Mouse (Mus musculus) urinary bladder, postnatal 10 days (tissue): ENCODE measurements around the gene Bloc1s3.
A peak's percentile ranks its signal among the peaks of the same experiment; 100 is the strongest.

Experiments
- DNase-seq: peaks from one replicate; pipeline ENCODE4 v3.0.0; 2022; ENCODE audit warnings: low spot score

The Bloc1s3 gene

GRCm38 (mm10) chr7:19508150-19508923 lies at the start of gene Bloc1s3, which contains the start of gene Trappc6a:
Gene Bloc1s3 (minus strand): TSS chr7:19508367.
Gene Trappc6a (plus strand): TSS chr7:19508395.
- DNase-seq = peak; percentile 65

DNA sequence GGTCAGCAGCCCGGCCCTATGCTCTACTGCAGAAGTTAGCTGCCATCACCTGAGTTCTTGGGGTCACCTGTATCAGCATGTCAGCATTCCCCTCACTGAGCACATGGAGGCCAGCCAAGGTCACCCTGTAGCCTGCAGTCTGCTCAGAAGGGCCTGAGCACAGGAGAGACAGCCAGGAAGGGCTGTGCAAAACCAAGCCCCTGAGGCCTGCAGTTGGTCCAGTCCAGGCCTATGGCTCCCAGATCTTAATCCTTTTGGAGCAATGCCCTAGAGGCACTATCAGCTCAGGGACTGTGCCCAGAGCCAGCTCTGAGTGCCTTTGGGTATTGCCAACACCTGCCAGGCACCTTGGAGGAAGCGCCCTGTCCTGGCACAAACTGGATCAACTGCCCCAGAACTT lies 48.9 kb upstream of the Bloc1s3 start:
- DNase-seq = no peak

GRCm38 (mm10) chr7:19554168-19554567 lies 46.0 kb upstream of the Bloc1s3 start:
- no peak for DNase-seq

DNA sequence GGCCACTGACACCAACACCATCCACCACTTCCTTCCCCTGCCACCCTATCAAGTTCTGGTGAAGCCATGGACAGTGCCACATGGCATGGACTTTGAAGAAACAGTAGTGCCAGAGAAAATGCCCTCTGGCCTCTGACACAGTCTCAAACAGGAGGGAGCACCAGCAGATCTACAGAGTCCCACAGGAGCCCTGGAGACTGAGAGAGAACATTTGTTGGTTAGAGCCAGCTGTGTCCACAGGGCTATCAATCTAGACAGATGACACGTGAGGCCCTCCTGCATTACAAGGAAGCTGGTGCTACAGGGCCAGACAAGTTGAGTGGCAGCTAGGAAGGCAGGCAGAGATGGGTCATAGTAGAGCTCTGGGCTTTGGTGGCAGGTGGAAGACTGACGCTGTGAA lies 44.3 kb upstream of the Bloc1s3 start:
- no peak for DNase-seq

GRCm38 (mm10) chr7:19551634-19552033 lies 43.5 kb upstream of the Bloc1s3 start:
- DNase-seq = no peak

- DNase-seq = no peak
Observed at GRCm38 (mm10) chr7:19549394-19549793, 41.2 kb upstream of the Bloc1s3 start.

GRCm38 (mm10) chr7:19547344-19547969 lies 39.3 kb upstream of the Bloc1s3 start:
- no peak for DNase-seq

DNA sequence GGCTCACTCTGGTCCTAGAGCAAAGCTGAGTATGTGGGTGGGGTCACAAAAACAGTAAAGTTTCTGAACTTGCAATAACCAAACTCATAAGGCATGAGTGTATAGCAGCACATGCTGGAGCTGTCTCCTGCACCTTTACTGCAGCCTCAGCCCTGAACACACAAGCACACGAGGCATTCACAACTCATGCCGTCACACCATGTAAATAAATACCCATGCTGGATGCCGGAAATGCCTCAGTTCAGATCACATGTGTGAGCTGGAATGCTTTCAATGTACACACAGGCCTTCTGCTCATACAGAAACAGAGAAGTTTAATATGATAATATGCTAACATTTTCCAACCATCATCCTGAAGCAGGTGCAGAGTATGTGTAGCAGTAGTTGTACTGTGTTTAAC lies 37.8 kb upstream of the Bloc1s3 start:
- DNase-seq = no peak

DNA sequence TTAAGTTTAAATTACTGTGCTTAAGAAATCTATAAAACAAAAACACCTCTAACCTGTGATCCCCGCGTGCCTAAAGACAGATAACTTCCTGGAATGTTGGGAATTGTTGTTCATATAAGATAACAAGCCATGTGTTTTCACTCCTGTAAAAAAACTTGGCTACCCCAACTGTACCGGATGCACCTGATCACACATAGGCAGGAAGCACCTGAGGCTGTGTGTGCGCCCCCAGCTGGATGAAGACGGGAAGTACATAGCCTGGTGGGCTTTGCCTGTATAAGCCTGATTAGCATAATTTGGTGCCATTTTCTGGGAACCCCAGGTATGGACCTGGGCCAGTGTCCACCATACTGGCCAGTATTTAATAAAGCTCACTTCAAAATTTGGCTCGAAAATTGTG lies 35.4 kb upstream of the Bloc1s3 start:
- no peak for DNase-seq

DNA sequence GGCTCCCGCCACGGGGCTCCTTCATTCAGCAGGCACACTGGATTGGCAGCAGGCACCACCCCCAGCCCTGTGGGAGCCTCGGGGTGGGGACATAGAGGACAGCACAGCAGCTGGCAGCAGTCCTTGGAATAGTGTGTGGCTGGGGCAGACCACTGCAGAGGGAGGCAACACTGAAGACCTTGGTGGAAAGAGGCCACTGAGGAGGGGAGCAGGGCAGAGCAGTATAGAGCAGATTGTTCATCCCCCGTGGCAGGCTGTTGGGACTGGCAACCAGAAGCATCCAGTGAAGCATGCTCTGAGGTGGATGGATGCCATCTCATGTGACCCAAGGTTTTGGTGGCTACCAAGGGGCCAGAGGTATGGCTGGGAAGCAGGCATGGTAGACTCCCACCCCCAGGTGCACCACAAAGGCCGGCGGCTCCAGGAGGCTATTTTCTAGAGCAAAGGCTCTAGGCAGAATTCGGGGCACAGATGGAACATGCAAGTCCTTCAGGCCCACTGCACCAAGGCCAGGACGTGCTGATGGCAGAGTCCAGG lies 34.1 kb upstream of the Bloc1s3 start:
- DNase-seq = no peak

DNA sequence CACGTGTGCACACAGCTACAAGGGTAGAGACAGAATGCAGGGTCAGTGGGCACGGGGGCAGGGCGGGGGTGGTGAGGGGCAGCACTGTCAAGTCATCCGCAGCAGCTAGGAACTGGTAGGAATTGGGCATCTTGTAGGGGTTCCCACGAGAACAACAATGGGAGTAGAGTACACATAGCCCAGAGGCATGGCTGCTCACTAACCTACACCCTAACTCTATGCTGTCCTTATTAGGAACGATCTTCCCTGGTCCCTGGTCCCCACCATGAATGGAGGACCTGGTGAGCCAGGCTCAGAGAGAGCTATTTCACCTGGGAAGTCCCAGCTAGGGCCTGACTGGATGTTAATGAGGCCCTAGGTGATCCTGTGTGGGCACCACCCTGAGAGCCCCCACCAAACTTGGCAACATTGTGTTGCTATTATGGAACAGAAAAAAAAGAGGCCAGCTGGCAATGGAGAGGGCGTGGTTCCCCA lies 33.6 kb upstream of the Bloc1s3 start:
- no peak for DNase-seq

- DNase-seq = no peak
Observed at GRCm38 (mm10) chr7:19540771-19541566, 32.8 kb upstream of the Bloc1s3 start.

DNA sequence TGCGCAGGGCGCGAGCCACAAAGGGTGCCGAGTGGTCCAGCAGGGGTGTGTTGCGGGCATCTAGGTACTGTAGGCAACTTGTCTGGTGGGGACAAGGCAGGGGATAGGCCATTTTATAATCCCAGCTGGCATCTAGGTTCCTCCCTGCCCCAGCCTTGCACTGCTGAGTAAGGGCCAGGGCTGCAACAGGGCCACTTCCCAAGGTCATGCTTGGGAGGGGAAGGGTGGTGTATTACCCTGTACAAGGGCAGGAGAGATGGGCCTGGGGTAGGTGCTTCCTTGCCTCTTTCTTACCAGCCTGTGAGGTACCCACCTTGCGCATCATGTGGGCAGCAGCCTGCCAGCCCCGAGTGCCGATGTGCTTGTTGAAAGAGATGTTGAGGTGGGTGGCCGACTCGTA lies 26.5 kb upstream of the Bloc1s3 start:
- DNase-seq = no peak

DNA sequence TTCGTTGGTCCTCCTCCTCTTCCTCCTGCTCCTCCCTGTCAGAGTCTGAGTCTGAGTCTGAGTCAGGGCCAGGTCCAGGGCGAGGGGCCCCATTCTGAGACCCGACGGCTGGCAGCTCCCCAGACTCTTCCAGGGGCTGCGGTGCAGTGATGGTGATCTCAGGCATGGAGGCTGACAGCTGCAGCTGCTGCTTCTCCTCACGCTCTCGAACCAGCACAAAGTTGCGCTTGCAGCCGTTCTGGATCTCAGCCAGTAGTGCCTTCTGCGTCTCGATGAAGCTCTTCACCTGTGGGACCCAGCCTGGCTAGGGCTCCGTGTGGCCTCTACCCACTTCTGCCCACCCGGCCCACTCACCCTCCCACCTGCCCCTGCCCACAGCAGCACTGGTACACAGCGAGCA lies 24.1 kb upstream of the Bloc1s3 start:
- DNase-seq = no peak

- DNase-seq = no peak
Observed at GRCm38 (mm10) chr7:19531077-19531476, 22.9 kb upstream of the Bloc1s3 start.

- DNase-seq = no peak
Observed at GRCm38 (mm10) chr7:19525105-19525481, 16.9 kb upstream of the Bloc1s3 start.

GRCm38 (mm10) chr7:19524420-19525104 lies 16.4 kb upstream of the Bloc1s3 start:
- no peak for DNase-seq

DNA sequence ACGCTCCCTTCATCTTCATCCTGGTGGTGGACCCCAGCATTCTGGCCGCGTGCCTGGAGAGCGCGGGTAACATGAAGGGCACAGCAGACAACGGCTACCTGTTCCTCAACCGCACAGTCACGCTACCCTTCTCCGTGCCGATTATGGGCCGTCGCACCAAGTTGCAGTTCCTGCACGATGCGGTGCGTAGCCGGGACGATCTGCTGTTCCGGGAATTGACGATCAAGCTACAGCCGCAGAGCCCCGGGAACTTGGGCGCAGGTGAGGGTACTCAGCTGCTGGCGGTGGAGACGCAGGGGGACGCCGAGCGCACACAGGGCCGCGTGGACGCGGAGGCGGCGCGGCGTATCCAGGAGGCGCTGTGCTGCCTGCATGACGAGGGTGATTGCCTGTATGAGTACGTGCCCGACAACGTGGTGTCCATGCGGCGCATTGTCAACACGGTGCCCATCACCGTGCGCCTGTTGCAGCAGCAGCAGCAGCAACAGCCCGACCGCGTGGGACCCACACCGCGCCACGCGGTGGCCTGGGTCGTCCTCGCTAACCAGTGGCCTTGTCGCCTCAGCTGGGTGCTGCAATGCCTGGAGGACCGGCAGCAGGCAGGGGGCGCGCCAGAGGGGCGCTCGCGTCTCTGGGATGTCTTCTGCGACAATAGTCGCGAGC lies 15.7 kb upstream of the Bloc1s3 start:
- DNase-seq = no peak

DNA sequence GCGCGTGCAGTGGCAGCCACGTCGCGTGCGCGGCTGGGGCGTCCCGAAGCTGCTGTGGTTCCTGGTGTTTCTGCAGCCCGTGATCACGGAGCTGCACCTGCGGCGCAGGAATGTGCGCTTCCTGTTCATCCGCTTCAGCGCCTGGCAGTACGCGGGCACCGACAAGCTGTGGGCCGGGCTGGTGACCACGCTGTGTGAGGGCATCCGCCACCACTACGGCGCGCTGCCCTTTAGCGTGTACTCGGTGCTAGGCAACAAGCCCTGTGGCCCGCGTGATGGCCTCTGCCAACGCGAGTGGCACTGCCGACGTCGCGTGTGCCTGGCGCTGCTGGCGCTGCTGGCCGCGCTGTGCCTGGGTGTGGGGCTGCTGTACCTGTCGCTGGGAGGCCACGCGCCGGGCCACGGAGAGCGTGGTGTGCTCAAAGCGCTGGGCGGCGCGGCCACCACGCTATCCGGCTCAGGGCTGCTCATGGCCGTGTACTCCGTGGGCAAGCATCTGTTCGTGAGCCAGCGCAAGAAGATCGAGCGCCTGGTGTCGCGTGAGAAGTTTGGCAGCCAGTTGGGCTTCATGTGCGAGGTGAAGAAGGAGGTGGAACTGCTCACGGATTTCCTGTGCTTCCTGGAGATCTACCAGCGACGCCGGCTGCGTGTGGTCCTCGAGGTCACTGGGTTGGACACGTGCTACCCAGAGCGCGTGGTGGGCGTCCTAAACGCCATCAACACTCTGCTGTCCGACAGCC lies 15.0 kb upstream of the Bloc1s3 start:
- DNase-seq = no peak

- DNase-seq = no peak
Observed at GRCm38 (mm10) chr7:19520032-19520431, 11.9 kb upstream of the Bloc1s3 start.
